In genomic region chr10:7391561-7391934, GRCm38 (mm10) we compare ENCODE assay signal across 8 mouse cellular contexts.
A peak's percentile ranks its signal among the peaks of the same experiment; 100 is the strongest.
DNase-seq lines count a peak whose midpoint lies in the region; ATAC-seq lines count a peak whose summit lies in the region.

No protein-coding gene starts in this region.

- peaks cover 42% of the 10 kb centered on the region for H3K27me3 ChIP-seq in lung, embryonic 15.5 days
- peaks cover 13% of the 10 kb centered on the region for H3K27me3 ChIP-seq in embryonic facial prominence, embryonic 11.5 days (ENCODE audit: control insufficient read depth, insufficient read depth, low read length)
- peaks cover 50% of the 10 kb centered on the region for H3K27me3 ChIP-seq in hindbrain, embryonic 13.5 days

- H3K36me3 ChIP-seq in lung, embryonic 15.5 days = no peaks in the 10 kb centered on the region
- no peaks in the 10 kb centered on the region for H3K36me3 ChIP-seq in embryonic facial prominence, embryonic 11.5 days (replicated peaks; ENCODE audit: control insufficient read depth, insufficient read depth, low read depth, low read length)
- no peaks in the 10 kb centered on the region for H3K36me3 ChIP-seq in hindbrain, embryonic 13.5 days
- H3K36me3 ChIP-seq in macrophage (ENCODE audit: inconsistent target) = no peaks in the 10 kb centered on the region

- peak overlapping the region; percentile 60 for H3K4me3 ChIP-seq in lung, embryonic 15.5 days
- H3K4me3 ChIP-seq in embryonic facial prominence, embryonic 11.5 days (ENCODE audit: low read depth, low read length) = peak overlapping the region; percentile 50
- H3K4me3 ChIP-seq in hindbrain, embryonic 13.5 days = peak overlapping the region; percentile 62
- H3K4me3 ChIP-seq in macrophage (ENCODE audit: inconsistent target) = peak overlapping the region; percentile 34

- no peaks in the 10 kb centered on the region for H3K79me2 ChIP-seq in macrophage (ENCODE audit: inconsistent target)

- peaks cover 22% of the 10 kb centered on the region for H3K4me1 ChIP-seq in lung, embryonic 15.5 days
- peaks cover 3% of the 10 kb centered on the region for H3K4me1 ChIP-seq in embryonic facial prominence, embryonic 11.5 days (ENCODE audit: control insufficient read depth, insufficient read depth, low read length)
- peaks cover 28% of the 10 kb centered on the region for H3K4me1 ChIP-seq in hindbrain, embryonic 13.5 days (replicated peaks)

- peak overlapping the region; percentile 45; the same call in 1 of the 2 replicates for H3K9ac ChIP-seq in lung, embryonic 15.5 days
- H3K9ac ChIP-seq in embryonic facial prominence, embryonic 11.5 days (replicated peaks; ENCODE audit: low read length) = peak overlapping the region; percentile 22; the same call in 1 of the 2 replicates
- peak overlapping the region; percentile 70; the same call in 1 of the 2 replicates for H3K9ac ChIP-seq in hindbrain, embryonic 13.5 days

- H3K4me2 ChIP-seq in lung, embryonic 15.5 days = peak overlapping the region; percentile 99
- H3K4me2 ChIP-seq in embryonic facial prominence, embryonic 11.5 days (ENCODE audit: low read depth, low read length) = peak overlapping the region; percentile 95
- peak overlapping the region; percentile 100 for H3K4me2 ChIP-seq in hindbrain, embryonic 13.5 days

- DNase-seq in lung, postnatal 36 days = no peak
- DNase-seq in embryonic facial prominence, embryonic 11.5 days (ENCODE audit: low spot score) = peak; percentile 28
- no peak for DNase-seq in frontal cortex, adult 2 months (ENCODE audit: extremely low spot score in 1 of 2, low spot score in 1 of 2)
- DNase-seq in spleen, adult 18-20 months = no peak
- DNase-seq in gastrocnemius, postnatal 25 days = no peak

- H3K27ac ChIP-seq in lung, embryonic 15.5 days = no peak overlapping the region
- H3K27ac ChIP-seq in embryonic facial prominence, embryonic 11.5 days (replicated peaks; ENCODE audit: low read depth, low read length) = no peak overlapping the region
- H3K27ac ChIP-seq in hindbrain, embryonic 13.5 days = no peak overlapping the region
- H3K27ac ChIP-seq in macrophage = no peak overlapping the region

- ATAC-seq in lung, embryonic 15.5 days (ENCODE audit: borderline replicate concordance, extremely low read depth, low FRiP score, low TSS enrichment) = peak; percentile 49
- ATAC-seq in embryonic facial prominence, embryonic 11.5 days (replicated peaks; ENCODE audit: insufficient number of reproducible peaks, low FRiP score, low TSS enrichment, low read depth) = peak; percentile 60; the same call in 1 of the 2 replicates
- ATAC-seq in hindbrain, embryonic 13.5 days (ENCODE audit: low FRiP score) = peak; percentile 63

- WGBS in lung, embryonic 15.5 days = under 1% methylated on average over 17 of the region's 20 CpGs
- WGBS in embryonic facial prominence, embryonic 11.5 days = under 1% methylated on average over 20 of the region's 20 CpGs
- WGBS in hindbrain, embryonic 13.5 days = under 1% methylated on average over 20 of the region's 20 CpGs
- WGBS in macrophage (ENCODE audit: missing documents) = under 1% methylated on average over 20 of the region's 20 CpGs

- H3K9me3 ChIP-seq in lung, embryonic 15.5 days = no peaks in the 10 kb centered on the region
- no peaks in the 10 kb centered on the region for H3K9me3 ChIP-seq in embryonic facial prominence, embryonic 11.5 days (replicated peaks; ENCODE audit: control insufficient read depth, low read length)
- no peaks in the 10 kb centered on the region for H3K9me3 ChIP-seq in hindbrain, embryonic 13.5 days
